Mouse (Mus musculus): ENCODE results near the gene L3mbtl1. TPM values are rescaled to one million over a fixed set of nuclear protein-coding genes. Genes with fewer than 3 reads are reported as not detected.

Gene L3mbtl1
- polyA plus RNA-seq, 1 experiment, result not detected

DNA sequence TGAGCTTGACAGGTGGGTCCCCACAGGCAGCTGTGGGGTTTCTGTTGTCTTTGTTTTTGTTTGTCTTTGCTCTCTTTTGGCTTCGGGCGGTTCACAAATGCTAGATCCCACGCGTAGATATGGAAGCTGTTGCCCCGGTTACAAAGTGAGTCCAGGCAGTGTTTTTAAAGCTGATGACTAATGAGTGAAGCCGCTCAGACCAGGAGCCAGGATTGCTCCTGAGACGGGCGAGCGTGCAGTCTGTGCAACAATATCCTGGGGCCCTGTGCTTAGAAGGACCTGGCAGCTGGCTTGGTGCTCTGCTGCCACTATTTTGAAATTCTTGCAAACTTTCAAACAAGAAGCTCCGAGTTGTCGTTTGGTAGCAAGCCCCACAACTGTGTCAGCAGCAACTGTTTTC lies 30.4 kb downstream of the L3mbtl1 start:
- Histone ChIP-seq H3K79me2 (ENCODE audit: control insufficient read depth, insufficient read depth) (no peaks in the 10 kb centered on the region), H3K4me2 (ENCODE audit: low read depth) (peak overlapping the region; percentile 70), H3K36me3 (ENCODE audit: control insufficient read depth, insufficient read depth) (no peaks in the 10 kb centered on the region), H3K4me3 (no peak overlapping the region), H3K27me3 (ENCODE audit: control insufficient read depth, insufficient read depth, insufficient read length) (no peaks in the 10 kb centered on the region), H3ac (ENCODE audit: control insufficient read depth, insufficient read length) (no peak overlapping the region)
- TF ChIP-seq POLR2AphosphoS2 (IDR thresholded peaks at IDR 0.05; ENCODE audit: insufficient read length, low read depth), result no peak
- TF ChIP-seq MYOD1 (IDR thresholded peaks at IDR 0.05; ENCODE audit: control insufficient read depth in 1 of 3, insufficient read length in 2 of 3, low read depth in 2 of 3), result peak in 1 of 3 experiments; percentile 18
- no peak for TF ChIP-seq USF1 (IDR thresholded peaks at IDR 0.05; ENCODE audit: low read depth)

DNA sequence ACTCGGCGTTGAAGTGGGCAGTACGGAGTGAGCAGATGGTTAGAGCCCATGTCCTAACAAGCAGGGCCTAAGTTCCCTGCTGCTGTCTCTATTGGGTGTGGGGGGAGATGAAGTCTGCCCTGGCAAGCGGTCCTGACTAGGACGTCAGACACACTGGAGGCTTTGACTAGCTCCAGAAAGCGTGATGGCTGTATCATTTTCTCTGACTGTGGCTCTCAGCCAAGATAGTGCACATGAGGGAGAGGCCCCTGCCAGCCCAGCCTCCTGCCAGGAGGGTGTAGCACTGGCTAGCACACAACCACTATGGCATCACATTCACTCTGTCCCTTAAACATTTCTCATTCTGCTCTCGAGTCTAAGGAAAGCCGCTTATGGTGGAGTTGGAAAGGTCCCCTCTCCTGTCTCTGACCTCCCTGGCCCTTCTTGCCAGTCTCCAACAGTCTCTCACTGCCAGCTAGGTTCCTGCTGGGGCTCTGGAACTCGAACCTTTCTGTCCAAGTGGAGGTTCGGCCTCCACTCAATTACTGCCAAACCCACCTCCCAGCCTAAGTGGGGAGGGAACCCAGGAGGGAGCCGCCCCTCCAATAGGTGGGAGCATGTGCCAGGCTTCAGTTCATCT lies 32.0 kb downstream of the L3mbtl1 start:
- no peak for TF ChIP-seq TCF3 (IDR thresholded peaks at IDR 0.05; ENCODE audit: insufficient read length, low read depth)
- Histone ChIP-seq H3K36me3 (ENCODE audit: control insufficient read depth, insufficient read depth) (no peaks in the 10 kb centered on the region), H3ac (ENCODE audit: control insufficient read depth, insufficient read length) (no peak overlapping the region), H3K4me2 (ENCODE audit: low read depth) (no peak overlapping the region), H3K4me3 (no peak overlapping the region), H3K79me2 (ENCODE audit: control insufficient read depth, insufficient read depth) (no peaks in the 10 kb centered on the region), H3K27me3 (ENCODE audit: control insufficient read depth, insufficient read depth, insufficient read length) (no peaks in the 10 kb centered on the region)

DNA sequence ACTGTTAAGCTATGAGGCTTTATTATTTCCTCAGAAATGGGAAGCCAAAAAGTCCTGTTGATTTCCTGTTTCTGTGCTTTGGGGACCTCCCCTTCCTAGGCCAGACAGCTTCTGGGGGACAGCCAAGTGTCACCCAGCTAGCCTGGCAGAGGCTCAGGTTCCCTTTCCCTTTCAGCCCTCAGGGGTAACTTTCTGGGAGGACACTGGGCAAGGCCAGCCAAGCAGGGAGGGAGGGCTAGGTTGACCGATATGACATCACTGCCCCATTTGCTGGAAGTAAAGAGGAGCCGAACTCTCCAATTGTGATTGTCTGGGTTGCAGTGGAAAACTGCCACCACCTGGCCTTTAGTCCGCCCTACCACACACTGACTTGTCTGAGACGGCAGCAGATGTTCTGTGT lies 32.7 kb downstream of the L3mbtl1 start:
- Histone ChIP-seq H3K27me3 (ENCODE audit: control insufficient read depth, insufficient read depth, insufficient read length) (no peaks in the 10 kb centered on the region), H3K4me2 (ENCODE audit: low read depth) (no peak overlapping the region), H3K79me2 (ENCODE audit: control insufficient read depth, insufficient read depth) (no peaks in the 10 kb centered on the region), H3K4me3 (no peak overlapping the region), H3ac (ENCODE audit: control insufficient read depth, insufficient read length) (no peak overlapping the region), H3K36me3 (ENCODE audit: control insufficient read depth, insufficient read depth) (no peaks in the 10 kb centered on the region)
- no peak for TF ChIP-seq MYOD1 (IDR thresholded peaks at IDR 0.05; ENCODE audit: control insufficient read depth in 1 of 3, insufficient read length in 2 of 3, low read depth in 2 of 3)
- TF ChIP-seq USF1 (IDR thresholded peaks at IDR 0.05; ENCODE audit: low read depth), result no peak
- TF ChIP-seq SRF (IDR thresholded peaks at IDR 0.05; ENCODE audit: control insufficient read depth, insufficient read length, low read depth), result no peak
- TF ChIP-seq MYOG (IDR thresholded peaks at IDR 0.05; ENCODE audit: control insufficient read depth in 1 of 3, insufficient read depth in 1 of 3, insufficient read length in 2 of 3, low read depth in 2 of 3), result no peak

DNA sequence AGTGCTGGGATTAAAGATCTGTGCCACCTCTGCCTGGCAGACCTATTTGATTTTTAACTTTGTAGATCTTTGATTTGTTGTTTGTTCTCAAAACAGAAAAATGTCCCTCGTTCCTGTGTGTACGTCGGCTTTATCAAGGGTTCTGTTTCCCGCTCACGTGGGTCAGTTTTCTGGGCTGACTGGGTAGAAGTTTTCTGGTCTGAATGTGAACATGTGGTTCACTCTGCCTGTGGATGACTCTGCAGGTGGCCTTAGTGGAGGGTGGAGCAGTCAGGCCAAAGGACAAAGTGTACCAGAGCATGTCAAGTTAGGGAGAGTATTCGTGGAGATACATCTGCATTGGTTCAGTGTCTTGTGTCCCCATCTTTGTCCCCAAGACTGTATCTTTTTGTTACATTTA lies 41.1 kb downstream of the L3mbtl1 start:
- TF ChIP-seq MAX (IDR thresholded peaks at IDR 0.05; ENCODE audit: low read depth) (no peak), E2F4 (IDR thresholded peaks at IDR 0.05; ENCODE audit: insufficient read depth) (no peak), MYOD1 (IDR thresholded peaks at IDR 0.05; ENCODE audit: control insufficient read depth in 1 of 3, insufficient read length in 2 of 3, low read depth in 2 of 3) (no peak), TCF3 (IDR thresholded peaks at IDR 0.05; ENCODE audit: insufficient read length, low read depth) (no peak), POLR2A (IDR thresholded peaks at IDR 0.05; ENCODE audit: insufficient read length, low read depth) (no peak), REST (IDR thresholded peaks at IDR 0.05; ENCODE audit: insufficient read depth, insufficient read length) (no peak), POLR2AphosphoS2 (IDR thresholded peaks at IDR 0.05; ENCODE audit: insufficient read length, low read depth) (no peak), MYOG (IDR thresholded peaks at IDR 0.05; ENCODE audit: control insufficient read depth in 1 of 3, insufficient read depth in 1 of 3, insufficient read length in 2 of 3, low read depth in 2 of 3) (no peak), TCF12 (IDR thresholded peaks at IDR 0.05; ENCODE audit: insufficient read depth, poor library complexity, severe bottlenecking) (no peak), CEBPB (IDR thresholded peaks at IDR 0.05; ENCODE audit: insufficient read depth, poor library complexity, severe bottlenecking) (no peak), USF1 (IDR thresholded peaks at IDR 0.05; ENCODE audit: low read depth) (no peak), SRF (IDR thresholded peaks at IDR 0.05; ENCODE audit: control insufficient read depth, insufficient read length, low read depth) (no peak)
- H3K4me2 ChIP-seq (ENCODE audit: low read depth), result no peak overlapping the region

DNA sequence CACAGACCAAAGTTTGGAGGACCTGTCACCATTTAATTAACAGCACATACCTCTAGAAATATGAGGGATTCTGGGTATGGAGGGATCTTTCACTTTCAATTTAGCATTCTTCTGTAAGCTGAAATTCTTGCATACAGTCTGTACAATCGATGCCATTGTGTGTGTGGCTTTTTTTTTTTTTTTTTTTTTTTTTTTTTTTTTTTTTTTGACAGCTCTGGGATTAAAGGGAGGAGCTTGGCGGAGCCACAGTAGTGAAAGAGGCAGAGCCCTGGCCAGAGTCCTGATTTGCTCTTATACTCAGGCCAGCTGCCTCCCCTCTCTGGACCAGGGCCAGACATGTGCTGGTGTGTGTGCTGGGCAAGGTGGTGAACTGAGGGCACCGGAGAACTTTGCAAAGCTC lies 42.7 kb downstream of the L3mbtl1 start:
- Histone ChIP-seq H3K4me3 (no peak overlapping the region), H3ac (ENCODE audit: control insufficient read depth, insufficient read length) (no peak overlapping the region), H3K27me3 (ENCODE audit: control insufficient read depth, insufficient read depth, insufficient read length) (no peaks in the 10 kb centered on the region), H3K79me2 (ENCODE audit: control insufficient read depth, insufficient read depth) (no peaks in the 10 kb centered on the region), H3K36me3 (ENCODE audit: control insufficient read depth, insufficient read depth) (no peaks in the 10 kb centered on the region), H3K4me2 (ENCODE audit: low read depth) (peak overlapping the region; percentile 19)
- TF ChIP-seq MYOG (IDR thresholded peaks at IDR 0.05; ENCODE audit: control insufficient read depth in 1 of 3, insufficient read depth in 1 of 3, insufficient read length in 2 of 3, low read depth in 2 of 3) (peak in 2 of 3 experiments; percentile 13 to 43), POLR2AphosphoS2 (IDR thresholded peaks at IDR 0.05; ENCODE audit: insufficient read length, low read depth) (no peak), MAX (IDR thresholded peaks at IDR 0.05; ENCODE audit: low read depth) (no peak)

More for the DNA sequence above, 41.1 kb downstream of the L3mbtl1 start:
- Histone ChIP-seq H3K36me3 (ENCODE audit: control insufficient read depth, insufficient read depth) (no peaks in the 10 kb centered on the region), H3K79me2 (ENCODE audit: control insufficient read depth, insufficient read depth) (no peaks in the 10 kb centered on the region), H3K27me3 (ENCODE audit: control insufficient read depth, insufficient read depth, insufficient read length) (no peaks in the 10 kb centered on the region), H3K4me3 (no peak overlapping the region), H3ac (ENCODE audit: control insufficient read depth, insufficient read length) (no peak overlapping the region)

DNA sequence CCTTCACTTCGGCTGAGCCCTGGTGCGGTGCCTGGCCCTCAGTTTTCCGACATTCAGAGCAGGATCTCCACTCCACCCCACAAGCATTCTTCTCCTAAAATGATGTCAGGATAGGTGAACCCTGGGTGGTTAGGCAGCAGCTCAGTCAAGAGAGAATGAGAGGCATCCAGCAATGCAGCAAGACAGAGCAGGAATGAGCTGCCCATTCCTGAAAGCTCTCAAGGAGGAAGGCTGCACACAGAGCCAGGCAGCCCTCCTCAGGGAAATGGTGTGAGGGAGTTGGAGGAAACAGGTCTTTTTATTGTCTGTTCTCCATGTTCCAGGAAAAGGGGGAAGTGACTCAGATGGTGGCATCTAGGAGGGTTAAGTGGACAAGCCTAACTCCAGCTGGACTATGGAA lies 43.5 kb downstream of the L3mbtl1 start:
- H3K27me3 ChIP-seq (ENCODE audit: control insufficient read depth, insufficient read depth, insufficient read length), result no peaks in the 10 kb centered on the region
- TF ChIP-seq USF1 (IDR thresholded peaks at IDR 0.05; ENCODE audit: low read depth) (no peak), SRF (IDR thresholded peaks at IDR 0.05; ENCODE audit: control insufficient read depth, insufficient read length, low read depth) (no peak), MYOG (IDR thresholded peaks at IDR 0.05; ENCODE audit: control insufficient read depth in 1 of 3, insufficient read depth in 1 of 3, insufficient read length in 2 of 3, low read depth in 2 of 3) (no peak), TCF12 (IDR thresholded peaks at IDR 0.05; ENCODE audit: insufficient read depth, poor library complexity, severe bottlenecking) (no peak), POLR2A (IDR thresholded peaks at IDR 0.05; ENCODE audit: insufficient read length, low read depth) (no peak), TCF3 (IDR thresholded peaks at IDR 0.05; ENCODE audit: insufficient read length, low read depth) (no peak), REST (IDR thresholded peaks at IDR 0.05; ENCODE audit: insufficient read depth, insufficient read length) (no peak), CEBPB (IDR thresholded peaks at IDR 0.05; ENCODE audit: insufficient read depth, poor library complexity, severe bottlenecking) (no peak), POLR2AphosphoS2 (IDR thresholded peaks at IDR 0.05; ENCODE audit: insufficient read length, low read depth) (no peak), E2F4 (IDR thresholded peaks at IDR 0.05; ENCODE audit: insufficient read depth) (no peak), MAX (IDR thresholded peaks at IDR 0.05; ENCODE audit: low read depth) (no peak), MYOD1 (IDR thresholded peaks at IDR 0.05; ENCODE audit: control insufficient read depth in 1 of 3, insufficient read length in 2 of 3, low read depth in 2 of 3) (no peak)
- no peaks in the 10 kb centered on the region for H3K36me3 ChIP-seq (ENCODE audit: control insufficient read depth, insufficient read depth)
- H3K4me2 ChIP-seq (ENCODE audit: low read depth), result peak overlapping the region; percentile 42
- H3K4me3 ChIP-seq, result no peak overlapping the region
- no peak overlapping the region for H3ac ChIP-seq (ENCODE audit: control insufficient read depth, insufficient read length)
- H3K79me2 ChIP-seq (ENCODE audit: control insufficient read depth, insufficient read depth), result no peaks in the 10 kb centered on the region

All from myocyte (in vitro differentiated cells).